Mouse (Mus musculus) cortical plate, adult 2 months (tissue): ENCODE measurements around the gene Slc39a12.

ENCODE experiments used
- CTCF ChIP-seq: fragments of 200-500 bp; IDR thresholded peaks from 2 replicates; pipeline ENCODE4 v1.5.1; 2011; ENCODE audit warnings: mild to moderate bottlenecking, control low read depth, low read length; ENCODE audit not compliant: insufficient read depth; ENCODE audit errors: extremely low read depth
- POLR2A ChIP-seq: fragments of 200-500 bp; IDR thresholded peaks from 2 replicates; pipeline ENCODE4 v1.6.1; 2011; ENCODE audit warnings: mild to moderate bottlenecking, low read length, control low read depth; ENCODE audit not compliant: insufficient read depth; ENCODE audit errors: extremely low read depth

DNA sequence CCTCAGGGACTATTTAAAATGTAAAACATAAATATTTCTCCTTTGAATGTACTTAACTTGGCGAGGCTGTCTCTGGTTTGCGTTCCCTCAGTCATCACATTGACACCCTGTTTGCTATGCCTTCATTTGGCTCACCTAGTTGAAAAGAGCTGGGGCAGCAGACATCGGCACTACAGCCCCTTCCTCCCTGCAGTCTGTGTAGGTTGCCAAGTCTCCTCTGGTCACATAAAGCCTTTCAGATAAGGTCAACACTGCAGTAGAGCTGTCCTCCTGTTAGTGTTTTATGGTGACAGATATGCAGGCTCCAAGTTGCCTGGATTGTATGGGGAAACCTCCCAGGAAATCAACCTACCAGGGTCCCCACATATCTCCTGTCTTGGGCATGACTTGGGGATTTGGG is 114.4 kb downstream of the Slc39a12 start:
- TF ChIP-seq CTCF = no peak
- TF ChIP-seq POLR2A = no peak
